Mouse (Mus musculus) left cerebral cortex, adult 11 months (tissue): Measurements from ENCODE around the gene Slc25a26.

Experiments used
- DNase-seq: peaks from one replicate; pipeline ENCODE4 v3.0.0; 2022; ENCODE audit warnings: low spot score

Slc25a26 gene

GRCm38 (mm10) chr6:94640297-94640696, 140.2 kb downstream of the Slc25a26 start:
- DNase-seq, result no peak

- DNase-seq, result no peak
These were observed 141.9 kb downstream of the Slc25a26 start for GRCm38 (mm10) chr6:94642048-94642447.

GRCm38 (mm10) chr6:94643989-94644388, 143.9 kb downstream of the Slc25a26 start:
- DNase-seq, result no peak

DNA sequence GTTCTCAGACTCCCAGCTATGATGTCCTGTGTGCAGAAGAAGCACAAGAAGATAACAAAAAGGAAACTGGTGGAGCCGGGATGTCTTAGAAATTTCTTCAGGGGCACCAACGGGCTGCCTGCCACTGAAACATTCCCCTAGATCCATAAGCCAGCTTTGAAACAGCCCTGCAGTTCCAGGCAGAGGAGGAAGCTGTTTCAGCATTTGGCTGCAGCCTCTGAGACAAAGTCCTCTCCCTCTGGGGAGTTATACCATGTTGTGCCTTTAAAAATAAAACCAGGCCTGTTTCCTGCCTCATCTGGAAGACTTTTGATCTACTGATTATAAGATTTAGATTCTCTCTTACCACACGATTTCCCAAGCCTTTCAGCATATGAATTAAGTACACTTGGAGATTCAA, 144.5 kb downstream of the Slc25a26 start:
- no peak for DNase-seq

- DNase-seq, result no peak
These were observed 145.6 kb downstream of the Slc25a26 start for GRCm38 (mm10) chr6:94645723-94646122.

GRCm38 (mm10) chr6:94646274-94646863, 146.2 kb downstream of the Slc25a26 start:
- no peak for DNase-seq

GRCm38 (mm10) chr6:94646902-94647301, 146.8 kb downstream of the Slc25a26 start:
- no peak for DNase-seq

- DNase-seq, result no peak
These were observed 147.7 kb downstream of the Slc25a26 start for GRCm38 (mm10) chr6:94647574-94648430.

DNA sequence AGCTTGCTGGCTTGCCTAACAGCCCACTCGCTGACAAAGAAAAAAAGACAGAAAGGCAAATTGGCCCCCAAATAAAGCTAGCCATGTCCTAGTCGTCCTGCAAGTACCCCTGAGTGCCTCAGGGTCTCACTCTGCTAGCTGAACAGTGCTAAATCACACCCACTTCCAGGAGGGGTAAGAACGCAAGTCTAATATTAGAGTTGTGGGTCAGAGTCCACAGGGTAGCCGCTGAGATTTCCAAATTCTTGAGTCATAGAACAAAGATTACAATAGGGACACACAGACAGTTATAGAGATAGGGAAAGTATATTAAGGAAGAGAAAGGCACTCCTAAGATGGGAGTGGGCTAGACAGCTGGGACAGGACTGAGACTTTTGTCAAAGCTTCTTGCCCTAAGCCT, 148.4 kb downstream of the Slc25a26 start:
- no peak for DNase-seq

DNA sequence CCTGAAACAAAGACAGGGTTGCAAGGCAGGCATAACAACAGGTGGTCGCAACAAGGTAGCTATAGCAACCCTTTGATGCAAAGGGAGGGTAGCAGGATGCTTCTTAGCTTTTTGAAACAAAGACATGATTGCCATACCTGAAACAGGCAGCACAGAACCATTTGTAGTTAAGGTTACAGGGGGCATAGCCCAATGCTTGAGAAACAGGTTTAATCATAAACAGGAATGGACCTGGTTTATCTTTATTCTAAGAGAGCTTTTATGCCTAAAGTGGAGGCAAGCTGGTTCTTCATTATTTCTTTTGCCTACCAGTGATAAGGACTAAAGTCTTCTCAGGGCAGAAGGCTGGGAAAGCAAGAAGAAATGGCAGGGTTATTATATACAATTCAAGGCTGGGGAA, 149.5 kb downstream of the Slc25a26 start:
- no peak for DNase-seq

DNA sequence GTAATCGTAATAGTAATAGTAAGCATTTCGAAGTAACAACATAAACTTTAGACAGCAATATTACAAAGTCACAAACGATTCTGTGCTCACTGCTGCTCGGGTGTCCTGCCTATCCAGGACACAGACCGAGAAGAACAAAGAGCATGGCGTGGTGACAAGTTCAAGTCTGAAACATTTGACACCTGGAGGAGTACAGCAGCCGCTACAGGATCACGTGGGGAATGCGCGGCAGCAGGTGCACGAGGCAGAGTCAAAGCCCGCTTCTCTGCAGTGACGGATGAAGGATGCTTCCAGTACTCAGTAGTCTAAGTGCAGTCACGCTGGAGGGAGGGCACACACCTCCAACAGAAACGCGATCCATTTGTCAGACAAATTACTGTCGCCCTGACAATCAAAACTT, 151.4 kb downstream of the Slc25a26 start:
- DNase-seq, result no peak

- no peak for DNase-seq
These were observed 152.6 kb downstream of the Slc25a26 start for GRCm38 (mm10) chr6:94652659-94653213.

DNA sequence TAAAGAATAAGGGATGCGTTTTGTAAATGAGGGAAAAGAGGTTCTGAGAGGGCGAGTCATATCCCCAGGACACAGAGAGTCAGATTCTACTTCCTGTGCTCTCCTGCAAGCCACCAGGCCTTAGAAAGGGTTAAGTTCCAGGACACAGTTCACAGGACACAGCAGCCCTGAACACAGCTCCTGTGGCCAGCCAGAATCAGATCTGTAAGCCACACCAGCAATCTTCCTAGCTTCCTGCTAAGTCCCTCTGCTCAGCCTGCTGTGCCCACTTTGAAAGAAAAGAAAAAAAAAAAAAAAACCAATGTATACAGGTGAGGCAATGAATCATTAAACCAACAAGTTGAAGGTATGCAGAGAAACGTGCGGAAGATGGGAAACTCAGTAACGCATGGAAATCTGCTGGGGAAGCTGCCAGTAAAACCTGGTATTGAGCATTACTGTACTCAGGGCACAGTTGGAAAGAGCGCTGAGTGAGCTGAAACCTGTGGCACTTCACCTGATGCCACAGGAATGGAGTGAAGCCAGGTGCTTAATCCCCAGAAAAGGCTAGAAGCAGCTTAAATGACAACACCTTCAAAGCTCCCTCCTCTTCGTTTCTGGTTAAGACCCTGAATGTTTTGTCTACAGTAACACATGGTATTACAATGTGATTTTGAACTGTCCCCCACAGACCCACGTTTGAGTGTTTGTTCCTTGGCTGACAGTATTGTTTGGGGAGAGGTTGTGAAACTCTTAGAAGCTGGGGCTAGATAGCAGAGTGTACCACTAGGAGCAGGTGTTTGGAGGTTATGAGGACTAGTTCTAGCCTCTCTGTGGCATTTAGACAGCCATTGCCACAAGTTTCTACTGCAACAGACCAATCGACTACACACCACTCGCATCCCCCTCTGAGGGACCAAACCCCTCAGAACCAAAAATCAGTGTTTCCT, 153.5 kb downstream of the Slc25a26 start:
- DNase-seq, result no peak
